Mouse (Mus musculus) olfactory bulb, adult 2 months (tissue): Measurements from ENCODE around the gene Ubxn1.

Experiments used
- CTCF ChIP-seq: fragments of 200-500 bp; IDR thresholded peaks from 2 replicates; pipeline ENCODE4 v1.5.1; 2012; ENCODE audit warnings: low read depth, mild to moderate bottlenecking, low read length, moderate library complexity; ENCODE audit not compliant: insufficient read depth
- POLR2A ChIP-seq: fragments of 200-500 bp; IDR thresholded peaks from 2 replicates; pipeline ENCODE4 v1.6.1; 2012; ENCODE audit warnings: mild to moderate bottlenecking, low read depth, low read length, moderate library complexity; ENCODE audit not compliant: insufficient read depth

DNA sequence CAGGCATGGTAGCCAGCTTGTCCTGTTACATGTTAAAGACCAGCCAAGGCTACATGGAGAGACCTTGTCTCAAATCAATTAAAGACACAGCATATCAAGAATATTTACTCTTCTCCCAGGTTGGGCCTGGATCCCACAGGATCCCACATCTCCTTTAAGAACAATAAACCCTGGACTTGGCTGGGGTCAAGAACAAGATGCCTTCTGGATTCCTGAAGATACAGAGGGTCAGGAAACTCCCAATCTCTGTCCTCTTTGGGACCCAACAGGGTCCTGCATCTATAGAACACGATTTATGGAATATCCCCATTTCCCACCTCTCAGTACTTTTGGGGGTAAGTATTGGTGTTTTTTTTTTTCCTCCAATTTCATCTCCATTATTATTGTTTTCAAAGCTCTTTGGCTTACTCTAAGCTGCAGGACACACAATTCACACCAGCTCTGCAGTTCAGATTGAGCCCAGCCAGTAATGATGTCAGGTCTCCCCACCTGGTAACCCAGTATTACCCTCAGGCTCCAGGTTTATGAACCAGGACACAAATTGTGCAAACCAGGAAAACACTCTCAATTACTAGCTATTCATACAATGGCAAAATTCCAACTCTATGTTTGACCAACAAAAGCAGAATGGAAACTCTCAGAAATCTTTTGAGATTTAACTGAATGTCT is 15.8 kb downstream of the Ubxn1 start:
- TF ChIP-seq CTCF (no peak), POLR2A (no peak)
